Mouse (Mus musculus): ENCODE measurements around the gene Tomm7.
"Not testable (repeated sequence)": the region's sequence is repeated elsewhere in the genome, so short reads cannot be mapped to it uniquely, and the experiment has no call there.

The Tomm7 gene

GRCm38 (mm10) chr5:23851160-23851555 is 7.2 kb upstream of the Tomm7 start:
- not testable (repeated sequence) for DNase-seq

GRCm38 (mm10) chr5:23850345-23851159 is 6.6 kb upstream of the Tomm7 start:
- DNase-seq = peak; percentile 90

GRCm38 (mm10) chr5:23845141-23845540 is 1.2 kb upstream of the Tomm7 start:
- DNase-seq = no peak

- peak; percentile 70 for DNase-seq
Observed at GRCm38 (mm10) chr5:23844531-23844841, 525 bp upstream of the Tomm7 start.

GRCm38 (mm10) chr5:23838158-23838557 is 5.8 kb downstream of the Tomm7 start:
- no peak for DNase-seq

- not testable (repeated sequence) for DNase-seq
Observed at GRCm38 (mm10) chr5:23835691-23836090, 8.3 kb downstream of the Tomm7 start.

GRCm38 (mm10) chr5:23830897-23831752 is 12.8 kb downstream of the Tomm7 start:
- no peak for DNase-seq

- no peak for DNase-seq
Observed at GRCm38 (mm10) chr5:23826321-23827004, 17.5 kb downstream of the Tomm7 start.

GRCm38 (mm10) chr5:23824171-23824733 is 19.7 kb downstream of the Tomm7 start:
- DNase-seq = no peak

GRCm38 (mm10) chr5:23822306-23822705 is 21.7 kb downstream of the Tomm7 start:
- no peak for DNase-seq

GRCm38 (mm10) chr5:23816681-23817080 is 27.3 kb downstream of the Tomm7 start:
- no peak for DNase-seq

- no peak for DNase-seq
Observed at GRCm38 (mm10) chr5:23814841-23815240, 29.1 kb downstream of the Tomm7 start.

GRCm38 (mm10) chr5:23792726-23793125 is 51.2 kb downstream of the Tomm7 start:
- DNase-seq = no peak

- no peak for DNase-seq
Observed at GRCm38 (mm10) chr5:23789078-23789612, 54.8 kb downstream of the Tomm7 start.

All from cerebellum, adult 9-10 months (tissue).